Mouse (Mus musculus): ENCODE data around the gene Als2cr12.

GRCm38 (mm10) chr1:58689426-58689825, 6.4 kb downstream of the Als2cr12 start:
- TF ChIP-seq CTCF (IDR thresholded peaks at IDR 0.05; ENCODE audit: control insufficient read depth, insufficient read depth, insufficient replicate concordance, low read depth, low read length) (no peak), POLR2A (IDR thresholded peaks at IDR 0.05; ENCODE audit: control insufficient read depth, low read depth, low read length) (no peak)

Data from testis, adult 2 months (tissue).